Mouse (Mus musculus) hindbrain, embryonic 14.5 days (tissue): ENCODE data around the gene Zfp217. TPM values are rescaled to one million over a fixed set of nuclear protein-coding genes. Genes with fewer than 3 reads are reported as not detected.

ENCODE experiments used
- ATAC-seq: fragments of 200-750 bp; cut with Nextera tagmentation; 2 replicates; pipeline ENCODE4 v1.8.0; 2017; ENCODE audit warnings: moderate number of reproducible peaks, mild to moderate bottlenecking, moderate TSS enrichment, moderate library complexity; ENCODE audit not compliant: low FRiP score
- DNase-seq: peaks from one replicate; pipeline ENCODE4 v3.0.0-alpha.2; 2015; ENCODE audit warnings: low spot score
- H3K27ac ChIP-seq: fragments of 300-500 bp; sonication (generic); 2 replicates; pipeline ENCODE4 v1.5.1; 2014; ENCODE audit warnings: mild to moderate bottlenecking, moderate library complexity
- H3K27me3 ChIP-seq: fragments of 300-500 bp; sonication (generic); 2 replicates; pipeline ENCODE4 v1.6.1; 2014; ENCODE audit warnings: mild to moderate bottlenecking, low read length, mixed read lengths; ENCODE audit not compliant: control insufficient read depth, insufficient read depth
- H3K36me3 ChIP-seq: fragments of 300-500 bp; sonication (generic); replicated peaks from 2 replicates; pipeline ENCODE4 v1.6.1; 2014; ENCODE audit not compliant: control insufficient read depth, insufficient read depth
- H3K4me1 ChIP-seq: fragments of 300-500 bp; sonication (generic); replicated peaks from 2 replicates; pipeline ENCODE4 v1.6.1; 2014; ENCODE audit warnings: antibody characterized with exemption, low read length, mixed read lengths; ENCODE audit not compliant: control insufficient read depth, insufficient read depth
- H3K4me2 ChIP-seq: fragments of 300-500 bp; sonication (generic); replicated peaks from 2 replicates; pipeline ENCODE4 v1.6.1; 2014; ENCODE audit warnings: mild to moderate bottlenecking, moderate library complexity
- H3K4me3 ChIP-seq: fragments of 300-500 bp; sonication (generic); replicated peaks from 2 replicates; pipeline ENCODE4 v1.5.1; 2014; ENCODE audit warnings: mild to moderate bottlenecking, low read length
- H3K9ac ChIP-seq: fragments of 300-500 bp; sonication (generic); 2 replicates; pipeline ENCODE4 v1.6.1; 2014
- H3K9me3 ChIP-seq: fragments of 300-500 bp; sonication (generic); 2 replicates; pipeline ENCODE4 v1.6.1; 2016; ENCODE audit warnings: low read length; ENCODE audit not compliant: control insufficient read depth
- WGBS: fragments of 180-500 bp; shearing (Covaris S2); extraction: QIAGEN DNeasy Blood & Tissue Kit; methylation state at CpG from one replicate; pipeline ENCODE4 v1.1.7; 2014; 5-methylcytosine and 5-hydroxymethylcytosine counted together
- polyA plus RNA-seq: library from polyadenylated mRNA; unstranded; fragments of >200 nt; fragmentation: Nextera tagmentation; extraction: Ambion mirVana; gene quantifications from 2 replicates; pipeline ENCODE4 v1.2.1, GENCODE M21; 2014

Gene Zfp217
- polyA plus RNA-seq, 1 experiment from 2014 or later: 1.5 TPM

GRCm38 (mm10) chr2:170069976-170070375, 77.9 kb downstream of the Zfp217 start:
- ATAC-seq: no peak
- no peaks in the 10 kb centered on the region for H3K36me3 ChIP-seq
- H3K4me1 ChIP-seq: 0 out of 2 replicates have a peak, but pooled peaks cover 13% of the 10 kb centered on the region
- no peak overlapping the region for H3K4me2 ChIP-seq
- H3K9ac ChIP-seq: no peak overlapping the region
- WGBS: 85% methylated on average over 5 of the region's 5 CpGs
- no peaks in the 10 kb centered on the region for H3K27me3 ChIP-seq
- 0 out of 2 replicates have a peak, but pooled peaks cover 8% of the 10 kb centered on the region for H3K9me3 ChIP-seq
- no peak overlapping the region for H3K4me3 ChIP-seq
- no peak for DNase-seq
- no peak overlapping the region for H3K27ac ChIP-seq

- WGBS: 89% methylated on average over 3 of the region's 3 CpGs
- DNase-seq (no peak), ATAC-seq (no peak)
- Histone ChIP-seq H3K4me3 (no peak overlapping the region), H3K27me3 (no peaks in the 10 kb centered on the region), H3K4me1 (no peaks in the 10 kb centered on the region), H3K27ac (no peak overlapping the region), H3K36me3 (no peaks in the 10 kb centered on the region), H3K9ac (no peak overlapping the region), H3K9me3 (0 out of 2 replicates have a peak, but pooled peaks cover 8% of the 10 kb centered on the region), H3K4me2 (no peak overlapping the region)
Measured at GRCm38 (mm10) chr2:170062378-170062777, 85.5 kb downstream of the Zfp217 start.

DNA sequence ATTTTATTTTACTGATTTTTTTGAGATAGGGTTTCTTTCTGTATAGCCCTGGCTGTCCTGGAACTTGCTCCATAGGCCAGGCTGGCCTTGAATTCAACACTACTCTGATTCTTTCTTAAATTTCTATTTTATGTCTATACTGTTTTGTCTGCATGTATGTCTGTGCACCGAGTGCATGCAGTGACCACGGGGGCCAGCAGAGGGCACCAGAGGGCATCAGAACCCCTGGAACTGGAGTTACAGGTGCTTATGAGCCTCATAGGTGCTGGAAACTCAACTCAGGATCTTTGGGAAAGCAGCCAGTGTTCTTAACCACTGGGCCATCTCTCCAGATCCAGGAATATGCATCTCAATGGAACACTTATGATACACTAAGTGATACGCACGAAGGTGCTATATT, 87.8 kb downstream of the Zfp217 start:
- WGBS: 70% methylated on average over 4 of the region's 4 CpGs
- no peak overlapping the region for H3K27ac ChIP-seq
- no peak for DNase-seq
- ATAC-seq: no peak
- no peaks in the 10 kb centered on the region for H3K36me3 ChIP-seq
- no peaks in the 10 kb centered on the region for H3K27me3 ChIP-seq
- H3K4me1 ChIP-seq: no peaks in the 10 kb centered on the region
- no peak overlapping the region for H3K4me3 ChIP-seq
- H3K9me3 ChIP-seq: no peaks in the 10 kb centered on the region
- no peak overlapping the region for H3K9ac ChIP-seq
- H3K4me2 ChIP-seq: no peak overlapping the region

- Histone ChIP-seq H3K9ac (no peak overlapping the region), H3K4me1 (no peaks in the 10 kb centered on the region), H3K9me3 (no peaks in the 10 kb centered on the region), H3K4me3 (no peak overlapping the region), H3K36me3 (no peaks in the 10 kb centered on the region), H3K4me2 (no peak overlapping the region), H3K27me3 (no peaks in the 10 kb centered on the region), H3K27ac (no peak overlapping the region)
- no peak for DNase-seq
- WGBS: 80% methylated on average over 14 of the region's 14 CpGs
- ATAC-seq: no peak; the same call in 1 of the 2 replicates
Measured at GRCm38 (mm10) chr2:170058774-170059173, 89.1 kb downstream of the Zfp217 start.
